In the genomic region with DNA sequence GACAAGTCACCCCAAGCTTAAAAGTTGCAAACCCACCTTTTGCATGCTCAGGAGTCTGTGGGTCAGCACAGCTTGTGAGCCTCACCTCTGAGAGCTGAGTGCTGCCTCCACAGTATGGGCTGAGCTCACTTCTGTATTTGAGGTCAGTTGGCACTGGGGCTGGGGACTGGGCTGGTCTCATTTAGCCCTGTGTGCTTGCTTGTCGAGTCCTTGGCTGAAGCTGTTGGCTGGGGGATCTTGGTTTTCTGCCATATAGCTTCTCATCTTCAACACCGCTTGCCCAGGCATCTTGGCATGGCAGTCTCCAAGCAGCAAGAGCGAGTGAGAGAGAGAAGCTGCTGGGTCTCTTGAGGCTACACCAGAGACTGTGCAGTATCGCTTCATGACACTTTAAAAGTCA, we compare ENCODE assay signal across 16 mouse cellular contexts. TPM values are rescaled to one million over a fixed set of nuclear protein-coding genes. Genes with fewer than 3 reads are reported as not detected.
A peak's percentile ranks its signal among the peaks of the same experiment; 100 is the strongest.
DNase-seq lines count a peak whose midpoint lies in the region; ATAC-seq and TF ChIP-seq lines count a peak whose summit lies in the region.
"Had no signal": no experiment of that assay in that cellular context is flagged by ENCODE, and none has a peak within 500 bp of the region (broad histone marks: within the 10 kb centered on the region; RNA-seq: fewer than 3 reads in every experiment).

No protein-coding gene starts in this region.

- TF ChIP-seq CTCF in brain, embryonic 14.5 days (IDR thresholded peaks at IDR 0.05; ENCODE audit: borderline replicate concordance, extremely low read depth, insufficient read depth, insufficient read length): no peak

- no peak for TF ChIP-seq POLR2A in brain, embryonic 14.5 days (IDR thresholded peaks at IDR 0.05; ENCODE audit: borderline replicate concordance, extremely low read depth, insufficient read depth, insufficient read length, poor library complexity, severe bottlenecking)

- DNase-seq in adrenal gland, adult 2 months: peak; percentile 1
- no peak for DNase-seq in adrenal gland, adult 8-10 months
- DNase-seq in heart, postnatal 14 days: peak; percentile 2 to 5
- no peak for DNase-seq in heart, postnatal 36 days
- peak; percentile 3 for DNase-seq in brain, embryonic 14.5 days (ENCODE audit: low read depth)
- DNase-seq in gastrocnemius, postnatal 25 days: peak; percentile 82
- DNase-seq in urinary bladder, adult 18-20 months (ENCODE audit: low spot score in 2 of 2): no peak
- DNase-seq: kidney, adult 8-10 months; kidney, postnatal 4 days; layer of hippocampus, postnatal 36 days; lung, postnatal 4 days; right cerebral cortex, postnatal 25 days had no signal

- ATAC-seq in activated CD4-positive, CD25-positive, alpha-beta regulatory T cell, adult 4 months: no peak
- ATAC-seq: midbrain, embryonic 13.5 days had no signal

- intact Hi-C loops in heart, postnatal 14 days (cut with DNase I): no loop called here
- intact Hi-C loops in heart, postnatal 36 days (cut with DNase I): no loop called here

RNA-seq across cellular contexts. Expression of a gene that starts 46.1 kb away (rescaled TPM):
- under 1 TPM in 1 of 2 experiments, not detected in 1; 0.93 TPM for total RNA-seq in adrenal gland, adult 2 months (2021)
- 0.27 and 0.55 TPM in 2 replicates for polyA plus RNA-seq in adrenal gland, adult 2 months (2012; rRNA removed)
- under 1 TPM; 0.30 to 0.52 (median 0.41) TPM for total RNA-seq in adrenal gland, adult 8-10 months (2022)
- total RNA-seq in heart, postnatal 14 days (2021): 1 to 10 TPM in 1 of 2 experiments, under 1 TPM in 1; 0.88 to 1.1 TPM
- 1 to 10 TPM; 1.2 to 1.7 TPM for total RNA-seq in heart, postnatal 36 days (2021)
- polyA plus RNA-seq in brain, embryonic 14.5 days (2012; rRNA removed): 1.6 and 3.2 TPM in 2 replicates
- total RNA-seq in gastrocnemius, postnatal 25 days (2021): 1 to 10 TPM in 1 of 2 experiments, under 1 TPM in 1; 0.88 to 1.6 TPM
- not detected for polyA plus RNA-seq in activated CD4-positive, CD25-positive, alpha-beta regulatory T cell, adult 4 months (2017; shearing (Covaris generic))
- total RNA-seq: CH12.LX had no signal
- polyA plus RNA-seq: liver, embryonic 15.5 days had no signal

Comparison
In these comparisons a context has a peak if more than half of its experiments do, and no peak if none do; other contexts are left out.
1. DNase-seq: peak in adrenal gland, adult 2 months (single experiment), heart, postnatal 14 days (2 of 2), brain, embryonic 14.5 days (single experiment) and gastrocnemius, postnatal 25 days (single experiment); none in adrenal gland, adult 8-10 months (single experiment), heart, postnatal 36 days (0 of 2) and urinary bladder, adult 18-20 months (0 of 2).